Mouse (Mus musculus) monocyte, adult 5-6 weeks (primary cell): ENCODE results near the gene Tdp1. TPM values are rescaled to one million over a fixed set of nuclear protein-coding genes. Genes with fewer than 3 reads are reported as not detected.

ENCODE experiments used
- ATAC-seq: fragments of 153-309, 156-312 bp; replicated peaks from 2 replicates; pipeline ENCODE4 v1.8.0; 2017; ENCODE audit warnings: mild to moderate bottlenecking; ENCODE audit not compliant: low TSS enrichment, insufficient number of reproducible peaks, severe bottlenecking, poor library complexity, low FRiP score
- total RNA-seq: library from RNA; stranded (forward); fragments of 200-1000, 200-491, 200-594 nt; gene quantifications from 3 replicates; pipeline ENCODE4 v1.2.3, GENCODE M21; 2017

Gene Tdp1
- total RNA-seq: 3.5 to 15.1 TPM (median 4.2 TPM) in 3 replicates

DNA sequence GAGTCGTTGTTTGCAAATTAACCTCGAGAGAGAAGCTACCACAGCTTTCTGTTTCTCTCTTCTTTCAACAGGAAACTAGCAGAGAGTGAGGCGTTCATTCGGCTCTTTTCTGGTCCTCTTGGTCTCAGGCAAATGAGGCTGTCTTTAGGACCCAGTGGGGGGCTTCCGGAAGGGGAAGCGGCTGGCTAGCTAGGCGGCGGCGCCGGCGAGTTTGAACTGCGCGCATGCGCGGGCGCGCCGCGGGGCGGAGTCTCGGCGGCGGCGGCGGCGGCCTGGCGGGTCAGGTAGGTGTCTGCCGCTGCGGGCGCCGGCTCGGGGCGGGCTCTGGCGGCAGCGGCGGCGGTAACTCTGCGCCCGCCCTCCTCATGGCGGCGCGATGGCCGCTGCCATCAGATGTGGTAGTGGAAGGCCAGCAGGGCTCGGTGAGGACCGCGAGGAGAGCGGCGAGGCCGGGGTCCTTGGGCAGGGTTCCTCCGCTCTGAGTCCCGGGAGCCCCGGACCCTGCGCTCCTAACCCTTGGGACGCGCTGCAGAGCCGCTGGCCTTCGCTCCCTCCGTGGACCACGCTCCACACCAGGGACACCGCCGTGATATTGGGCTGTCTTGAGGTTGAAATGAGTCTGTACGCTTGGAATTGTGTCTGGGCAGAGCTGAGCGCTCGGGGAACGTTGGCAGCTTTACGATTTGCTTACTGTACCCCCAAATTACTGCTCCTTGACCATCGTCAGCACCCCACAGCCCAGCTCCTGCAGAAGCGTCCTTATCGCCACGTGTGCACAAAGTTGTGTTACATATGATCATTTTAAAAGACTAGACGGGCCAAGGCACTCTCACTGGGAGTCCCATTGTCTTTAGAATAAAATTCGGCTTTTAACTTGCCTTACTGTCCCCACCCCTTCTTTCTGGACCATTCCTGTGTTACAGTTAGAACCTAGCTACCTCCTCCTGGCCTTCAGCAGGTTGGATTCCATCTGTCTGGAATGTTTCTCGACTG lies at the start of gene Tdp1, which contains the start of gene Efcab11:
Gene Tdp1 (plus strand): TSS at position 249 of the 993 bp plus-strand sequence.
Gene Efcab11 (minus strand): TSS at position 171 of the 993 bp plus-strand sequence.
- ATAC-seq: peak; percentile 71

DNA sequence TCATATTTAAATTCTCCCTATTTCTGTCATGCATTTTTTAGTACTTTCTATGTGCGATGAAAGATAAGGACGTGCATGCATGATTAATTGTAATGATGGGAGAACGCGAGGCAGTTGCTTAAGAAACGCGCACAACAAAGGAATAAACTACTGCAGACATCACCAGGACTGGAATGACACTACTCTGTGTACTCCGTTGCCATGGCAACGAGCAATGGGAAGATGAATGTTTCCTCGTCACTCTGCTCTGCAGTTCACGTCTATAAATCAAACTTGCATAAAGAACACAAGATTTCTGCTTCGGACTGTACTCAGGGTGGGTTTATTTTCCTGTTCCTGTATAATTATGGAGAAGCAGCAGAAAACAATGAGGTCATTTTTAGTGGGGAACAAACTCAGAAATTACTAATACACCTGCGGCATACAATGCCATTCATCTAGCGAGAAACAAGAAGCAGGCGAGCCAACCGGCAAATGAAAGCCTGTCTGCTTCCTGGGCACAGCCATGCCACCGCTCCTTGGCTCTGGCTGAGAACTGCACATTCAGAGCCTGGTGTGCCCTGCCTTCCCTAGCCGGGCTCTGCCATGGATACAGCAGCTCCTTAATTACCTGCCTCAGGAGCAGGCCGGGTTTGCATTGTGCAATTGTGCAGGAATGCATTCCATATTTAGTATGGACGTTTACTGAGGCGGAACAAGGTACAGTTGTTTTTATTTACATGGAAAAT lies 47.7 kb upstream of the Tdp1 start:
- ATAC-seq: peak; percentile 40; the same call in 1 of the 2 replicates

DNA sequence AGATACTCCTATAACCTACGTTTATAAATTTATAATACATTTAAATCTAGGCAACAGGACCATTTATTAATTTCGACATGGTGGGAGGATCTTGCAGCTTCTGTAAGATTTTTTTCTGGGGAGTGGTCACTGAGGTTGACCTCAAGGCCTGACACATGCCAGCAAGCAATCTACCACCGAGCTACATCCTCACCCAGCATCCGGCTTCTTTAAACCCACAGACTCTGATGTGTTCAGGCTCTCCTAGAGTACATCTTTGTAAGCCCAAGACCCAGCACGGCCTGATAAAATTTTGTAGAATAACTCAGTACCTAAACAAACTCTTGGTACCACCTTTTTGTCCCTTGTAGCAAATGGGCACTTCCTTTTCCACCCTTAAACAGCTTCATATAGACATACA lies 46.8 kb upstream of the Tdp1 start:
- ATAC-seq: no peak

DNA sequence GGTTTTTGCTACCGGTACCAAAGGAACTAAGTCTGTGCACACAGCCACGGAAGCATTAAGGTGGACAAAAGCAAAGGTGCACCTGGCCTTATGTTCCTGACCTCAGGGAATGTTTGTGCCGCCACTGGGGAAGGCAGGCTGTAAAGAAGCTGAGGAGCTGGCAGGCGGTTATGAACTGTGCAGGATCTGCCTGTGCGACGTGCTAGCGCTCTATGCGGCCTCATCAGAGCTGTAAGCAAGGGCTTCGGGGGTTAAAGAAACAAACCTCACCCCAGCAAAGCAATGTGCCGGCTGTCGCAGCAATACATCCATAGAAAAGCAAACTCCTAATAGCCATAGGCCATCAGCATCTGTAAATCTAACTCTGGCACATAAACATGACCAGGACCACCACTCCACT lies 46.2 kb upstream of the Tdp1 start:
- ATAC-seq: no peak

DNA sequence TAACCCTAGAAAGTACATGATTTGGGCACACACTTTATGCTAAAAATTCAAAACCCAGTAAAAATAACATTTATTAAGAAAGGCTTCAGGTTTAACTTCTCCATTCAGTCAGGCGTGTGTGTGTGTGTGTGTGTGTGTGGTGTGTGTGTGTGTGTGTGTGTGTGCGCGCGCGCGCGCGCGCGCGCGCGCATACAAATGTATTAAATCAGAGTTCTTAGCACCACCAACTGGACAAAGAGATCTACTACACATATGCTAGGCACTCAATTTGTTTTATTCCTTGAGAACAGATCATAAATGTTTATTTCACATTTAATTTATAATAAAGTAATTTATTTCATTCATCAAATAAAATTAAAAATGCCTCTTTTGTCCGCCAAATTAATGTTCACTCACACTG lies 45.6 kb upstream of the Tdp1 start:
- 0 out of 2 replicates have a peak, but pooled peaks have one; percentile 9 for ATAC-seq

DNA sequence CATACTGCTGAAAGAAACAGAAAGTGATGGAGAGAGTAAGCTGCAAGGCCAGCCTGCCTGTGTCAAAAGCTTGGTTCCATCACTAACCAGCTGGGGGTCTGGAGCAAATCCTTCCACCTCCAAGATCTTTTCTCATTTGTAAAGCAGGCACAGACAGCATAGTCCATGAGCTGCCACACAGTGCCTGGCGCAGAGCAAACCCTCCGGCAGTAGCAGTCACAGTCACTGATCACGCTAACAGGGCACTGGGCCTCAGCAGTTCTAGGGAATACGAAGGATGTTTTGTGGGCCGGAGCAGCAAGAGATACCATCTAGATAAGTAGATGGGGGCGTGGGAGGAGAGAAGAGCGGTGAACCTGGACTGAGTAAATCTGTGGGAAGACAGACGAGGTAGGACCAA lies 39.4 kb upstream of the Tdp1 start:
- no peak for ATAC-seq

DNA sequence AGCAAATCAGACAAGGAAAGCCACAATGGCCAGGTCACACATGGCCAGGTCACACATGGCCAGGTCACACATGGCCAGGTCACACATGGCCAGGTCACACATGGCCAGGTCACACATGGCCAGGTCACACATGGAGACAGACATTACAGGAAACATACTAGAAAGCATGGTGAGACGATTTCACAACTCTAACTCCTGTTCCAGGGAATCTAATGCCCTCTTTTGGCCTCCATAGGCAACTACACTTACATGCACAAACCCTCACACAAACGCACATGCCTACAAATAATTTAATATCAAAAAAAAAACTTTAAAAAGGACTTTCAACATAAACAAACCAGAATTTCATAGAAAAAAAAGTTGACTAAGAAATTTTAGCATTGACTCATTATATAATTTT lies 34.3 kb upstream of the Tdp1 start:
- no peak for ATAC-seq

DNA sequence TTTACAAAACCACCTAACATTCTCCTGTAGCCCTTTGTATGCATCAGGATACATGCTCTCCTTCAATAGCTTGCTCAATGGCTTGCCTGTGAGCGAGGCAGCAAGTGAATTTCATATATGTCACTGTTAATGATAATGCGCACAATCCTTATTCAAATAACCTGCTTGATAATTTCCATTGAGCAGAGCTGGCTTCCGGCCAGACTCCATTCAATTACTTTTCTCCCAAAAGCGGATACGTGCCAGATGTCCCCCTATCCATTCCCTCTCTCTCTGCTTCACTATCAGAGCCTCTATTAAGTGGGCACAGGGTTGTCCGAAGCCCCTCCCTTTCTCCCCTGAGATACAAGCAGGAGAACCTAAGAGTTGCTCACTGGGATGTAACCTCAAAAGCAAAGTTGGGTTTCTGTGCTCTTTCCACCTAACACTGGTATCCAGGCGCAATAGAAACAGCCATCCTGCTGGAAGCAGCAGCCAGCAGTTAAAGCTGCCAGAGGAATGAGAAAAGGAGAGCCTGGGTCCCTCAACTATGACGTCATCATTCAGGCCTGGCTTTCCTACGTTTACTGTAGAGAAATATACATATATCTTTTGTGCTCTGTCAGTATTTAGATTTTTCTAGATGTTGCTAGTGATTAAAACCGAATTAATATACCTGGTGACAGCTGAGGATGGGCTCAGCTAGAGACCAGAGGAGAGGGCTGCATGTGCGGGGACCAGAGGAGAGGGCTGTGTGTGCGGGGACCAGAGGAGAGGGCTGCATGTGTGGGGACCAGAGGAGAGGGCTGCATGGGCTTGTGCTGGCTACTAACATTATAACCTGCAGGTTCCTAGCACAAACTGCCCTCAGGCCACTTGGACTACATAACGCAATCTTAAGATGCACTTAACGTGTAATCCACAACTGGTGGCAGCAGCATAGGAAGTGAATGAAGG lies 30.7 kb upstream of the Tdp1 start:
- ATAC-seq: no peak

DNA sequence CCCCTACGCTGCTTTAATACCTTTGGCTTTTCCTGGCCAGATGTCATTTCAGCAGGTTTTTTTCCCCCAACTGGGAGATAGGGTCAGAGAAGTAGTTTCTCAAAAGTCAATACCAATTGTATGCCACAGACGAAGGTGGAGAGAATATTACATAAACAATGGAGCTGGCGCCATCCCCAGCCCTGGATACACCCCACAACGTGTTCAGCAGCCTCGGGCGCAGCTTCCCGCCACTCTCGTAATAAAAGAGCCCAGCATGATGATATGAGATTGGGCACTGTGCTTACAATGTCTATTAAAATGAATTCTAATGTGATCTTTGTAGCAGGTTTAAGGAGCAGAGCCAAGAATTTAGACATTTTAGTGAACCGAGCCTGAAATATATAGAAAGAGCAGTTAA lies 28.3 kb upstream of the Tdp1 start:
- no peak for ATAC-seq

DNA sequence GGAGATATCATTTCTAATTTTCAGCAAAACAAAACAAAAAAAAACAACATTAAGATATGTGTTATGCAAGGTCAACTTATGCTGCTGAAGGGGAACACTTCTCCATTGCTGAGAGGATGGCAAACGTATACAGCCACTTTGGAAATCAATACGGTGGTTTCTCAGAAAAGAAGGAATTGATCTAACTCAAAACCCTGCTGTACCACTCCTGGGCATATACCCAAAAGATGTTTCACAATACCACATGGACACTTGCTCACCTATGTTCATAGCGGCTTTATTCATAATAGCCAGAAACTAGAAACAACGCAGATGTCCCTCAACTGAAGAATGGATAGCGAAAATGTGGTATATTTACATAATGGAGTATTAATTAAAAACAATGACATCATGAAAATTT lies 25.7 kb upstream of the Tdp1 start:
- no peak for ATAC-seq

DNA sequence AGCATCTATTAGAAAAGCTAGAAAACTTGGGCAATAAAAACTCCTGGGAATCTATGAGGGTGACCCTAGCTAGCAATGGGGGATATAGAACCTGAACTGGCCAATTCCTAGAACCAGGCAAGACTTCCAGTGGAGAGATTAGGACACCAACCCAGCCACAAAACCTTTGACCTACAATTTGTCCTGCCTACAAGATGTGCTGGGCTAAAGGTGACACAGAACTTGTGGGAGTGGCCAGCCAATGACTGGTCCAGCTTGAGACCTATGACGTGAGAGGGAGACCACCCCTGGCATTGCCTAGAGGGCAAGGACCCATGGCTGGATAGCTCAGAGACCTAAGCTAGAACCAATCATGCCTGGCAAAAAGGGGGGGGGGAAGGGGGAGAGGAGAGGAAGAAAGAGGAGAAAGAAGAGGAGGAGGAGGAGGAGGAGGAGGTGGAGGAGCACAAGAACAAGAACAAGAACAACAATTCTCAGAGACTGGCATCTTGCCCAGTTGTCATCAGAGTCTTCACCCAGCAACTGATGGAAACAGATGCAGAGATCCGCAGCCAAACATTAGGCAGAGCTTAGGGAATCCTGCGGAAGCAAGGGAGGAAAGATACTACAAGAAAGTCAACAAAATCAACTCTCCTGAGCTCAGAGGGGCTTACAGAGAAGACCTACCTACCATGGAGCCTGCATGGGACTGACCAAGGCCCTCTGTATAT lies 24.8 kb upstream of the Tdp1 start:
- no peak for ATAC-seq

DNA sequence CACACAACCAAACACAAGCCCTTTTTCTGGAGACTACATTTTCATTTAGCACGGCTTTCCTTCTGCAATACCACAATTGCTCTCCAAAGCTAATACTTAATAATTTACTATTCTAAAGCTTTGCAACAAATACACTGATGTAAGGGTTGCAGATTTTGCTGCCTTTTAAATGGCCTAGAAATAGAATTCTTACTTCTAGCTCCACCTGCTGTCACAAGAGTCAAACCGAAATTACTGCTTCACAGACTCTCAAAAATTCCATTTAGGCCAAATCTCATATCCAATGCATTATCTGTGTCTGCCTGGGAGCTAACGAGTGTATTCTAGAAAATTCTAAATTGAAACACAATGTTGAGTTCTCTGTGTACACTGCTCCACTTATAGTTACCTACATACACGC lies 23.3 kb upstream of the Tdp1 start:
- ATAC-seq: no peak

DNA sequence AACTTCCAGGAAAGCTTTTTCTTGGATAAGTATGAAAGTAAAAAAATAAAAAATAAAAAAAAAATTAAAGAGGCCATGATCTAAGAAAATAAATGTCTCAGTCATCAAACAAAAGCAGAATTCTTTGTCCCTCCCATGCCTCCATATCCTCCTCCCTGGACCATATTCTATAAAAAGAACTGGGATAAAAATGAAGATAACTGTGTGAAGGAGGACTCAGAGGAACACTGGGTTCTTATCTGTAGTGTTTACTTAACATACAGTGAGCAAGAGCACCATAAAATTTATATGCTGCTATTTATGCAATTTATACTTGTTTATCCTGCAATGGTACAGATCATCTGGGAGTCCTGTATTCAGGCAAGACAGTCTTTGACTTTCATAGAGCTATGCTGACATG lies 19.7 kb upstream of the Tdp1 start:
- ATAC-seq: no peak

DNA sequence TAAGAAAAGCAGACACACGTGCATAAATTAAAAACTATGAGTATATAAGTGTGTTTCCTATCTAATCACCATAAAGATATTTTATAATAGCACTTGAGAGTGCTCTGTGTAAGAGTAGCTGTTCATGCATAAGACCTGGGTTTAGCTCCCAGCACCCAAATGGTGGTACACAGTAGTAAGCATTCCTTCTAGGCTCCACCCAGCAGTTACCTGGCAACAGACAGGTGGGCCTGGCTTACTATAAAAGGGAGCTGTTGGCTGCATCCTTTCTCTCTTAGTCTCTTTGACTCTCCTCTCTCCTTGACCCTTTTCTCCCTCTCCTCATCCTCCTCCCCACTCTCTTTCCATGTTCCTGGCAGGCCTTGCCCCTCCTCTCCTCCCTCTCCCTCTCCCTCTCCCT lies 15.5 kb upstream of the Tdp1 start:
- no peak for ATAC-seq

DNA sequence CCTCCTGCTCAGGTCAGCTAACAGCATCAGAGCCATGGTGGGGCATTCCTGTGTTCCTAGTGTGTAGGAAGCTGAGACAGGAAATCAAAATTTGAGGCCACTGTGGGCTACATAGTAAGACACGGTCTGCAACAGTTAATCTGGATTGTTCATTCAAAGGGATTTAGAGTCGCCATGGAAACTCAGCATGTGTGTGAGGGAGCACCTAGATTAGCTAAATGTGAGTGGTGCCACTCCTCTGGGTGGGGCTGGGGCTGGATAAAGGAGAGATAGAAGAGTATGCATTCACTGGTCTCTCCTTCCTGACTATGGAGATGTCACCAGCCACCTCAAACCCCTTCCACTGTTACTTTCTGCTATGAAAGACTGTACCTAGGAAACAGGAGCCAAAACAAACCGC lies 10.9 kb upstream of the Tdp1 start:
- ATAC-seq: no peak

DNA sequence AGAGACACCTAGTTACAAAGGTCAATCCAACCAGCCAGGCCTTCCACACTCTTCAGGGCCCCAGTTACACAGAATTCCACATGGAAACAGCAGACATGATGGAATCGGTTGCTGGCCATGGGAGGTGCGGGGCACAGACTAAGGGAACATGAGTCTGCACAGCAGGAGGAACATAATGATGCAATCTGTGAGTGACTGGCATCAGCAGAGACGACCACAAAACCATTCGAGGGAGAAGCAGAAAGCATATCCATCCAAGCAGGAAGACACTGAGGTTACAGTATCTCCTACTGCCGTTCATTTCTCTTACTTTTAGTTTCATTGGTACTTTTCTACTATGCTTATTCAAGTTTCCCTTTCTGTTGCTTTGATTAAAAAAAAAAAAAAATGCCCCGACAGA lies 9.7 kb upstream of the Tdp1 start:
- peak; percentile 84 for ATAC-seq

DNA sequence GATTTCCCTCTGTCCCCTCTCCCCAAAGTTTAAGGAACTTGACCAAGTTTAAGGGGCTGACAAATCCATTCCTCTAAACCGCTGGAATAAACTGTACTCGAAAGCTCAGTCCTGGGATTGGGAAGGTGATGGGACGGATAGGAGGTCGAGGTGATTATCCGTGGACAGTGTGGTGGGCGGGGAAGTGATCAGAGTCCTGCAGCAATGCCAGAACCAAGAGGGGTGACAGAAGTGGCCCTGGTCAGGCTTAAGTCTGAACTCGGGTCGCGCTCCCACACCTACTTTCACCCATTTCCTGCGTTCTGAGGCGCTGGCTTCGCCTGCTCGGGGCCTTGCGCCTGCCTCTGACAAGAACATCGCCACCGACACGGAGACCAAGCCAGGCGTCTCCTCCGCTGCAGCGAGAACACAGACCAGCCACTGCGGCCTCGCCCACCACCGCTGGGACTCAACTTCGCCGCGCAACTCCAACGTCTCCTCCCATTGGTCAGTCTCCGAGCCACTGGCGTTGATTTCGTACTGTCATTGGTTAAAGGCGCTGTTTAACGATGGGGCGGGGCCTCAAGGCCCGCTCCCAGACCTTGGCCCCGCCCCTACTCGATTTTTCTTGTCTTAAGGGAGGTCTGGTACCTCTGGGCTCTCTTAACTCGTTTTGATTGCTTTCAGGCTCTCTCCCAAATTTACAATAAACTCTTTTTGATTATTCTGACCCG lies 1.2 kb upstream of the Tdp1 start:
- ATAC-seq: peak; percentile 95

DNA sequence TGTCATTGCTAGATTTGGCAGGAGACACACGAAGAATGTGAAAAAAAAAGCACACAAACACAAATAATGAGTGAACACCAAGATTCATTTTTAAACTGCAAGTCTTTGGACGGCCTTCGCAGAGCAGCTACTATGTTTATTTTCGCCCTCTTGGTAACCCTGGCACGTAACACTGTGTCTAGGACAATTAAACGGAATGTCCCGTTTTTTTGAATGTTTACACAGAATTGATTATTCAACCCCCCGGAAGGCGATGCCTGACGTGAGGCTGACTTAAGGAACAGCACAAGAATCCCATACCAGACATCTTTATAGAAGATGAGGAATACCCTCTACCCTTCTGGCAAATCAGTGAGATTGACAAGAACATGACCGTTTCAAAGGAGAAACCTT lies 608 bp upstream of the Tdp1 start:
- no peak for ATAC-seq
